Mouse (Mus musculus) frontal cortex, adult 2 months (tissue): Measurements from ENCODE around the gene Atp1a2. TPM values are rescaled to one million over a fixed set of nuclear protein-coding genes. Genes with fewer than 3 reads are reported as not detected.
"Not testable (repeated sequence)": the region's sequence is repeated elsewhere in the genome, so short reads cannot be mapped to it uniquely, and the experiment has no call there.

Source experiments
- DNase-seq, 2 experiments: peaks; one replicate each; pipeline ENCODE4 v3.0.0; 2022; ENCODE audit warnings: low spot score in 1 of 2; ENCODE audit errors: extremely low spot score in 1 of 2
- polyA plus RNA-seq: library from polyadenylated mRNA; depleted of rRNA; stranded (reverse); fragments of >200 nt; gene quantifications from 2 replicates; pipeline ENCODE4 v1.2.3, GENCODE M21; 2012

Atp1a2 gene
- polyA plus RNA-seq, 1 experiment = 562 TPM

GRCm38 (mm10) chr1:172278328-172278727 lies 19.5 kb downstream of the Atp1a2 start:
- DNase-seq = no peak

GRCm38 (mm10) chr1:172277172-172277571 lies 20.7 kb downstream of the Atp1a2 start:
- no peak for DNase-seq

- DNase-seq = no peak
Observed at GRCm38 (mm10) chr1:172274547-172274946, 23.3 kb downstream of the Atp1a2 start.

GRCm38 (mm10) chr1:172274116-172274515 lies 23.7 kb downstream of the Atp1a2 start:
- DNase-seq = no peak

- no peak for DNase-seq
Observed at GRCm38 (mm10) chr1:172273386-172273785, 24.5 kb downstream of the Atp1a2 start.

GRCm38 (mm10) chr1:172271765-172272164 lies 26.1 kb downstream of the Atp1a2 start:
- no peak for DNase-seq

DNA sequence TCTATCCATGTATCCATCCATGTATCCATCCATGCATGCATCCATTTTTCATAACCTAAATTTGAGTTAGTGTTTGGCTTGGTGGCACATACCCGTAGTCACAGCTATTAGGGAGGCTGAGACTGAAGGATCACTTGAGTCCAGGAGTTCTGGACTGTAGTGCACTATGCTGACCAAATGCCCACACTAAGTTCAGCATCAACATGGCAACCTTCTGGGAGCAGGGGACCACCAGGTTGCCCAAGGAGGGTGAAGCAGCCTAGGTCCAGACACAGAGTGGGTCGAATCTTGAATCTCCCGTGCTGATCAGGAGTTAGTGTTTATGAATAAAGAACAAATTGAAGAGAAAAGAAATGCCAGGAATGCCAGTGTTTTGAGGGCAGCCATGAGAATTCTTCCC lies 26.7 kb downstream of the Atp1a2 start:
- DNase-seq = no peak

DNA sequence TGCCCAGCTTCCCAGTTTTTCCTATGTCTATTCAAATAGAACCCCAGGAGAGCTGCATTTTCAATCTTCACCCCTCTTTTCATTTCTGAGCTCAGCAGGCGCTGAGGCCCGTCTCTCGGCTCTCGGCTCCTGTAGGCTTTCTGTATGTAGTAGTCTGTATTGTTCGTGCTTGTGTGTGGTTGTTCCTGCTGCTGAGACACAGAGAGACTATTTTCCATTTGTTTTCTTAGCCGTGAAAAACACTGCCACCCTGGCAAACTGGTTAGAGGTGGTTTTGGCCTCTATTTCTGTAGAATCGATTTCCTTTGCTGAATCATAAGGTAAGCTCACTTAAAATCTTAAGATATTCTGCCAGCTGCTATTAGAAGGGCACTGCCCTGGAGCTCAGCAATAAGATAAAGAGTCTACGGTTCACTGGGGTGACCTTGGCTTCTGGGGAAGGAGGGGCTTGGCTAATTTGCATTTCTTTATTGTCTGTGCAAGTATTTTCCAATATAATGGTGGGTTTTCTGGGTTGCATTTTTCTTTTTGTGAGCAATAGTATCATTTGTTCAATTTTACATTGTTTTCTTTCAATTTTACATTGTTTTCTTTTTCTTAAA lies 36.3 kb downstream of the Atp1a2 start, which contains the start of gene Igsf8:
Gene Igsf8, plus strand, starts transcription at position 165 of the 602 bp plus-strand sequence.
- DNase-seq = no peak

DNA sequence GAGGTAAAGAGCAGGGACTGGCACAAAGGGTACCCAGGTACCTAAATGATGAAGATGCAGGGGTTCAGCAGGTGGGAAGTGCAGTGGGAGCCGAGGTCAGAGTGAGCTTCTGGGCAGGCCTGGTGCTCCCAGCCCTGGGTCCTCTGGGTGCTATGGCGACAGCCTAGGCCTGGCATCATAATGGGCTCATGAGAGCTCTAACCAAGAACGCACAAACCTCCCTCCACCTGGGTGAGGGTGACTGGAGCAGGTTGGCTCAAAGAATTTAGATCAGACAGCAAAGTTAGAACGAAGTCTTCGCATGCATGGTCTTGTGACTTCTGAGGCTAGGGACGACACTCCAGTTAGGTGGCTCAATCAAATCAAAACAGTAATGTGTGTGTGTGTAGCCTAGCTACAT lies 39.5 kb downstream of the Atp1a2 start, which contains the start of gene Atp1a4:
Gene Atp1a4, minus strand, starts transcription at position 101 of the 400 bp plus-strand sequence.
- DNase-seq = no peak

GRCm38 (mm10) chr1:172247679-172248078 lies 50.2 kb downstream of the Atp1a2 start:
- no peak for DNase-seq

- DNase-seq = peak in 1 of 2 experiments; percentile 42
Observed at GRCm38 (mm10) chr1:172247216-172247615, 50.6 kb downstream of the Atp1a2 start.

- not testable (repeated sequence) for DNase-seq
Observed at GRCm38 (mm10) chr1:172244645-172245044, 53.2 kb downstream of the Atp1a2 start.

DNA sequence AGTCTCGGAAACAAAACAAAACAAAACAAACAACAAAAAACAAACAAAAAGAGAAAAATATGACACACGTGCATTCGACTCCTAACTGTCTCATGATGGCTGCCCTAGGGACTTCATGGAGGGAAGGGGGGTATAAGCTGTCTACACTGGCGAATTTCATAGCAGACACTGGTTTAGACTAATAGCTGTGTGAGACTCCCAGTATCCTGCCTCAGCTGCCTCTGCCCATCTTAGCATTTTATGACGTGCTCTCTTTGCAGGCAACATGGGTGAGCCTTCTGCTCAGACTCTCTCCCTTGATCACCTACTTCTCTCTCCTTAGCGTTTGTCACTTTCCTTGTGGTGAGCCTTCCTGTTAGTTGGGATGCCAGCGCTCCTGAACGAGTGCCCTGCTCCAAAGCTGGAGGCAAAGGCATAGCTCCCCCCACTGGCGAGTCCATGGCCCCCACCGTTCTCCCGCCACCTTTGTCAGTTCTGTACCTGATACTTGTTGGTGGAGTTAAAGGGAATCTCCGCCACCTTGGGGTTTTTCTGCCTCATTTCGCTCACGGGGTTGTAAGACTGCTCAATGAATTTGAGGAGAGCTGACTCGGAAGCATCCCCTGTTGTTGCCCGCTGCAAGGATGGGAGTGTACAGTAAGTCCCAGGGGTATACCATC lies 54.2 kb downstream of the Atp1a2 start:
- peak in 1 of 2 experiments; percentile 12 for DNase-seq

DNA sequence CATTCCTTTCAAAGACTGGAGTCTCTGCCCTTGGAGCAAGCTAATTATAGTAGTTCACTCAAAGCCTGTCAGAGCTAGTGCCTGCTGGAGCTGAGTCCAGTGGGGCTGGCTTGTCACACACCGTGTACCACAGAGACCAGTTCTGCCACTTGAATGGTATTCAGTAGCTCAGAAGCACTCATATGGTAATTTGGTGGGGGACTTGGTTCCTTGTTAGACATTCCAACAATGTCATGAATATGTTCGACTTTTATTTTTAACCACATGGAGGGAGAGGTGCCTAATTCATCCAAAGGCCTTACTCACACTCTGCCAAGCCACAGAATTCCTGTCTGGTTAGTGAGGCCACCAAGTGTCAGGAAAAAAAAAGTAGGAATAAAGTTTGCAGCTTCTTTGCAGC lies 55.5 kb downstream of the Atp1a2 start:
- DNase-seq = no peak

- DNase-seq = no peak
Observed at GRCm38 (mm10) chr1:172240945-172241708, 56.7 kb downstream of the Atp1a2 start.

DNA sequence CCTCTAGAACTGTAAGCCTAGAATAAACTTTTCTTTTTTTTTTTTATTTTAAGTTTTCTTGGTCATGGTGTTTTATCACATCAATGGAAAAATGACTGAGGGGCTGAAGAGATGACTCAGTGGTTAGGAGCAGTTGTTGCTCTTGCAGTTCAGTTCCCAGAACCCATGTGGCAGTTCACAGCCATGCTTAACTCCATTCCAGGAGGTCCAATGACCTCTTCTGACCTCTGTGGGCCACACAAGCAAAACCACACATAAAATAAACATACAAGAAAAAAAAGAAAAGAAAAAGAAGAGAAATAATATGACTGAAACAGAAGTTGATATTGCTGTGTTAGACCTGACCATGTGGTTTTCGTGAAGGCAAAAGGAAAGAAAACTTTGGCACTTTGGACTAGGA lies 68.6 kb downstream of the Atp1a2 start:
- no peak for DNase-seq

- no peak for DNase-seq
Observed at GRCm38 (mm10) chr1:172228209-172228608, 69.7 kb downstream of the Atp1a2 start.
